Mouse (Mus musculus): ENCODE results near the gene Otud7b. TPM values are rescaled to one million over a fixed set of nuclear protein-coding genes. Genes with fewer than 3 reads are reported as not detected.

The Otud7b gene
- polyA plus RNA-seq, 1 experiment: 23.6 TPM

GRCm38 (mm10) chr3:96070241-96070640 is 34.1 kb upstream of the Otud7b start:
- TF ChIP-seq POLR2A (IDR thresholded peaks at IDR 0.05; ENCODE audit: low read depth, low read length) (no peak), CTCF (IDR thresholded peaks at IDR 0.05; ENCODE audit: extremely low read depth, insufficient read length, insufficient replicate concordance, low read depth, low read length) (no peak)
- WGBS: 75% methylated on average over 4 of the region's 4 CpGs
- H3K27ac ChIP-seq (ENCODE audit: insufficient read depth, low read depth, low read length): no peak overlapping the region

GRCm38 (mm10) chr3:96072921-96073486 is 31.3 kb upstream of the Otud7b start:
- TF ChIP-seq CTCF (IDR thresholded peaks at IDR 0.05; ENCODE audit: extremely low read depth, insufficient read length, insufficient replicate concordance, low read depth, low read length) (no peak), POLR2A (IDR thresholded peaks at IDR 0.05; ENCODE audit: low read depth, low read length) (no peak)
- Histone ChIP-seq H3K4me3 (ENCODE audit: low read depth, low read length) (no peak overlapping the region), H3K4me1 (ENCODE audit: control insufficient read depth, insufficient read depth, insufficient read length, low read length) (no peaks in the 10 kb centered on the region), H3K27me3 (ENCODE audit: control insufficient read depth, insufficient read depth, low read length) (no peaks in the 10 kb centered on the region), H3K36me3 (ENCODE audit: control insufficient read depth, insufficient read depth, low read length) (no peaks in the 10 kb centered on the region), H3K27ac (ENCODE audit: insufficient read depth, low read depth, low read length) (no peak overlapping the region)
- WGBS: 74% methylated on average over 12 of the region's 12 CpGs

More at GRCm38 (mm10) chr3:96070241-96070640, 34.1 kb upstream of the Otud7b start:
- Histone ChIP-seq H3K4me3 (ENCODE audit: low read depth, low read length) (no peak overlapping the region), H3K4me1 (ENCODE audit: control insufficient read depth, insufficient read depth, insufficient read length, low read length) (no peaks in the 10 kb centered on the region), H3K27me3 (ENCODE audit: control insufficient read depth, insufficient read depth, low read length) (no peaks in the 10 kb centered on the region), H3K36me3 (ENCODE audit: control insufficient read depth, insufficient read depth, low read length) (no peaks in the 10 kb centered on the region)

- Histone ChIP-seq H3K27me3 (ENCODE audit: control insufficient read depth, insufficient read depth, low read length) (no peaks in the 10 kb centered on the region), H3K36me3 (ENCODE audit: control insufficient read depth, insufficient read depth, low read length) (no peaks in the 10 kb centered on the region), H3K27ac (ENCODE audit: insufficient read depth, low read depth, low read length) (no peak overlapping the region), H3K4me1 (ENCODE audit: control insufficient read depth, insufficient read depth, insufficient read length, low read length) (peaks cover 7% of the 10 kb centered on the region; the same call in 1 of the 2 replicates), H3K4me3 (ENCODE audit: low read depth, low read length) (no peak overlapping the region)
- WGBS: 76% methylated on average over 6 of the region's 6 CpGs
- no peak for TF ChIP-seq POLR2A (IDR thresholded peaks at IDR 0.05; ENCODE audit: low read depth, low read length)
These were observed 26.3 kb upstream of the Otud7b start for GRCm38 (mm10) chr3:96078066-96078465.

GRCm38 (mm10) chr3:96078711-96079110 is 25.6 kb upstream of the Otud7b start:
- H3K36me3 ChIP-seq (ENCODE audit: control insufficient read depth, insufficient read depth, low read length): no peaks in the 10 kb centered on the region
- WGBS: 13% methylated on average over 3 of the region's 3 CpGs
- H3K27me3 ChIP-seq (ENCODE audit: control insufficient read depth, insufficient read depth, low read length): no peaks in the 10 kb centered on the region
- H3K4me3 ChIP-seq (ENCODE audit: low read depth, low read length): no peak overlapping the region
- H3K27ac ChIP-seq (ENCODE audit: insufficient read depth, low read depth, low read length): no peak overlapping the region
- peaks cover 7% of the 10 kb centered on the region; the same call in 1 of the 2 replicates for H3K4me1 ChIP-seq (ENCODE audit: control insufficient read depth, insufficient read depth, insufficient read length, low read length)
- TF ChIP-seq CTCF (IDR thresholded peaks at IDR 0.05; ENCODE audit: extremely low read depth, insufficient read length, insufficient replicate concordance, low read depth, low read length) (no peak), POLR2A (IDR thresholded peaks at IDR 0.05; ENCODE audit: low read depth, low read length) (no peak)

GRCm38 (mm10) chr3:96081006-96081405 is 23.3 kb upstream of the Otud7b start:
- Histone ChIP-seq H3K27ac (ENCODE audit: insufficient read depth, low read depth, low read length) (no peak overlapping the region), H3K27me3 (ENCODE audit: control insufficient read depth, insufficient read depth, low read length) (no peaks in the 10 kb centered on the region), H3K36me3 (ENCODE audit: control insufficient read depth, insufficient read depth, low read length) (no peaks in the 10 kb centered on the region), H3K4me3 (ENCODE audit: low read depth, low read length) (no peak overlapping the region), H3K4me1 (ENCODE audit: control insufficient read depth, insufficient read depth, insufficient read length, low read length) (peaks cover 7% of the 10 kb centered on the region; the same call in 1 of the 2 replicates)
- TF ChIP-seq CTCF (IDR thresholded peaks at IDR 0.05; ENCODE audit: extremely low read depth, insufficient read length, insufficient replicate concordance, low read depth, low read length) (peak; percentile 55; the same call in 1 of the 2 replicates), POLR2A (IDR thresholded peaks at IDR 0.05; ENCODE audit: low read depth, low read length) (no peak)
- WGBS: 86% methylated on average over 1 of the region's 1 CpGs

- Histone ChIP-seq H3K27me3 (ENCODE audit: control insufficient read depth, insufficient read depth, low read length) (no peaks in the 10 kb centered on the region), H3K36me3 (ENCODE audit: control insufficient read depth, insufficient read depth, low read length) (no peaks in the 10 kb centered on the region), H3K27ac (ENCODE audit: insufficient read depth, low read depth, low read length) (no peak overlapping the region), H3K4me3 (ENCODE audit: low read depth, low read length) (no peak overlapping the region), H3K4me1 (ENCODE audit: control insufficient read depth, insufficient read depth, insufficient read length, low read length) (peaks cover 7% of the 10 kb centered on the region; the same call in 1 of the 2 replicates)
- no peak for TF ChIP-seq POLR2A (IDR thresholded peaks at IDR 0.05; ENCODE audit: low read depth, low read length)
- no peak for TF ChIP-seq CTCF (IDR thresholded peaks at IDR 0.05; ENCODE audit: extremely low read depth, insufficient read length, insufficient replicate concordance, low read depth, low read length)
- 89% methylated on average over 4 of the region's 4 CpGs for WGBS
These were observed 22.7 kb upstream of the Otud7b start for GRCm38 (mm10) chr3:96081650-96082049.

- no peak overlapping the region for H3K4me3 ChIP-seq (ENCODE audit: low read depth, low read length)
- TF ChIP-seq CTCF (IDR thresholded peaks at IDR 0.05; ENCODE audit: extremely low read depth, insufficient read length, insufficient replicate concordance, low read depth, low read length) (no peak), POLR2A (IDR thresholded peaks at IDR 0.05; ENCODE audit: low read depth, low read length) (no peak)
- H3K36me3 ChIP-seq (ENCODE audit: control insufficient read depth, insufficient read depth, low read length): no peaks in the 10 kb centered on the region
- no peak overlapping the region for H3K27ac ChIP-seq (ENCODE audit: insufficient read depth, low read depth, low read length)
- no peaks in the 10 kb centered on the region for H3K27me3 ChIP-seq (ENCODE audit: control insufficient read depth, insufficient read depth, low read length)
- H3K4me1 ChIP-seq (ENCODE audit: control insufficient read depth, insufficient read depth, insufficient read length, low read length): peaks cover 7% of the 10 kb centered on the region; the same call in 1 of the 2 replicates
- WGBS: 83% methylated on average over 2 of the region's 2 CpGs
These were observed 22.2 kb upstream of the Otud7b start for GRCm38 (mm10) chr3:96082100-96082499.
